Mouse (Mus musculus) adrenal gland, postnatal 10 days (tissue): Measurements from ENCODE around the gene Eloa. TPM values are rescaled to one million over a fixed set of nuclear protein-coding genes. Genes with fewer than 3 reads are reported as not detected.

Experiments used
- DNase-seq: peaks from one replicate; pipeline ENCODE4 v3.0.0; 2021; ENCODE audit warnings: mixed read lengths
- total RNA-seq, 2 experiments: library from RNA; stranded (reverse); gene quantifications; 2 replicates each; pipeline ENCODE4 v1.2.3; 2021

Eloa gene
- total RNA-seq, 2 experiments from 2014 or later, result 40.5 to 41.8 TPM

- no peak for DNase-seq
Observed at GRCm38 (mm10) chr4:135955886-135956285, 65.7 kb downstream of the Eloa start.

- peak; percentile 85 for DNase-seq
Observed at GRCm38 (mm10) chr4:135954241-135954640, 67.3 kb downstream of the Eloa start.

Other genes starting within 250 kb of the Eloa start
- 100 to 1,000 TPM in 1 of 2 experiments, 10 to 100 TPM in 1; 94.0 to 117 TPM for gene Srsf10, start 166.0 kb downstream of the Eloa start, total RNA-seq
- gene Pnrc2, start 147.9 kb downstream of the Eloa start, total RNA-seq, result 100 to 1,000 TPM in 1 of 2 experiments, 10 to 100 TPM in 1; 98.7 to 149 TPM
- 1 to 10 TPM; 2.4 to 3.9 TPM for gene Cnr2, start 126.4 kb downstream of the Eloa start, total RNA-seq
- 100 to 1,000 TPM in 1 of 2 experiments, 10 to 100 TPM in 1; 96.9 to 109 TPM for gene Fuca1, start 101.0 kb downstream of the Eloa start, total RNA-seq
- 100 to 1,000 TPM in 1 of 2 experiments, 10 to 100 TPM in 1; 84.4 to 108 TPM for gene Hmgcl, start 75.3 kb downstream of the Eloa start, total RNA-seq
- gene Gale, start 58.0 kb downstream of the Eloa start, total RNA-seq, result 10 to 100 TPM; 22.0 to 23.1 TPM
- 10 to 100 TPM; 57.1 to 57.9 TPM for gene Lypla2, start 49.1 kb downstream of the Eloa start, total RNA-seq
- 10 to 100 TPM; 27.0 to 33.5 TPM for gene Pithd1, start 34.5 kb downstream of the Eloa start, total RNA-seq
- gene Rpl11, start 31.7 kb upstream of the Eloa start, total RNA-seq, result 100 to 1,000 TPM; 633 to 663 TPM
- gene Id3, start 121.7 kb upstream of the Eloa start, total RNA-seq, result 100 to 1,000 TPM in 1 of 2 experiments, 10 to 100 TPM in 1; 97.2 to 110 TPM
- 10 to 100 TPM in 1 of 2 experiments, 1 to 10 TPM in 1; 7.9 to 14.8 TPM for gene E2f2, start 150.6 kb upstream of the Eloa start, total RNA-seq
- gene Asap3, start 184.6 kb upstream of the Eloa start, total RNA-seq, result 1 to 10 TPM; 5.0 to 7.9 TPM
- gene Tcea3, start 226.0 kb upstream of the Eloa start, total RNA-seq, result 10 to 100 TPM; 15.1 to 22.7 TPM